Mouse (Mus musculus) embryonic fibroblast, embryonic 13.5 days (primary cell): ENCODE measurements around the gene Cacna1h.

Source experiments
- CTCF ChIP-seq: IDR thresholded peaks from 2 replicates; pipeline ENCODE4 v1.5.1; 2011; ENCODE audit warnings: mild to moderate bottlenecking, control low read depth, low read length, moderate library complexity, borderline replicate concordance; ENCODE audit not compliant: insufficient read depth
- POLR2A ChIP-seq: IDR thresholded peaks from 2 replicates; pipeline ENCODE4 v1.6.1; 2011; ENCODE audit warnings: low read depth, mild to moderate bottlenecking, control low read depth, low read length, moderate library complexity

DNA sequence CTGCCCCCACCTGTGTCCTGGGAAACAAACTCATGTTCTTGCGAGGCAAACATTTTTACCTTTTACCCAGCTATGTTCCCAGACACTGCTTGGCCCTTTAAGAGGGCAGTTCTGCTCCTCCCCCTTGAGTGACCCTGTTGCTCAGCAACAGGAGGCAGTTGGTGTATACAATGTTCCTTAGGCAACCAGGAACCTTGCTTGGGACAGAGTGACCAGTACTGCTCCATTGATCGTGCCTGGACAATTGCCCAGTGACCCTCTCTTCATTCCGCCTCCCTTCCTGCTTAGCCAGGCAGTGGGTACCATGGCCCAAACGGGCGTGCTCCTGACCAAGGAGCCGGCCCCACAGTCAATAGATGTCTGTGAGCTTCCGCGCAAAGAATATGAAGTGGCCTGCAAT, 37.8 kb upstream of the Cacna1h start:
- TF ChIP-seq POLR2A, result no peak
- TF ChIP-seq CTCF, result no peak
